Mouse (Mus musculus) stomach, embryonic 14.5 days (tissue): ENCODE measurements at regions not wholly inside any gene's neighbourhood (a gene's known extent, or its start where the extent isn't known, plus 50 kb on each side); places are given as distances from the start of the nearest gene placed in this dataset.

Source experiments
- ATAC-seq: fragments of 200-750 bp; cut with Nextera tagmentation; 2 replicates; pipeline ENCODE4 v1.8.0; 2017; ENCODE audit warnings: low read depth, moderate TSS enrichment; ENCODE audit not compliant: insufficient number of reproducible peaks, insufficient read depth, low FRiP score
- H3K27ac ChIP-seq: fragments of 300-500 bp; sonication (generic); 2 replicates; pipeline ENCODE4 v1.5.1; 2014; ENCODE audit warnings: mild to moderate bottlenecking, low read length, moderate library complexity, mixed read lengths
- H3K27me3 ChIP-seq: fragments of 300-500 bp; sonication (generic); 2 replicates; pipeline ENCODE4 v1.6.1; 2014; ENCODE audit warnings: low read length, control low read depth, mixed read lengths; ENCODE audit not compliant: control insufficient read depth, insufficient read depth
- H3K36me3 ChIP-seq: fragments of 300-500 bp; sonication (generic); 2 replicates; pipeline ENCODE4 v1.6.1; 2014; ENCODE audit warnings: mild to moderate bottlenecking, control low read depth, low read length, moderate library complexity, mixed read lengths; ENCODE audit not compliant: control insufficient read depth, insufficient read depth
- H3K4me1 ChIP-seq: fragments of 300-500 bp; sonication (generic); 2 replicates; pipeline ENCODE4 v1.6.1; 2014; ENCODE audit warnings: low read length, control low read depth, mixed read lengths; ENCODE audit not compliant: control insufficient read depth, insufficient read depth
- H3K4me2 ChIP-seq: fragments of 300-500 bp; sonication (generic); replicated peaks from 2 replicates; pipeline ENCODE4 v1.6.1; 2014; ENCODE audit warnings: low read depth, low read length, control low read depth
- H3K4me3 ChIP-seq: fragments of 300-500 bp; sonication (generic); 2 replicates; pipeline ENCODE4 v1.5.1; 2014; ENCODE audit warnings: low read depth, low read length, control low read depth
- H3K9ac ChIP-seq: fragments of 300-500 bp; sonication (generic); replicated peaks from 2 replicates; pipeline ENCODE4 v1.6.1; 2014; ENCODE audit warnings: low read depth, mild to moderate bottlenecking, control low read depth, low read length, moderate library complexity, mixed read lengths
- H3K9me3 ChIP-seq: fragments of 300-500 bp; sonication (generic); 2 replicates; pipeline ENCODE4 v1.6.1; 2016; ENCODE audit warnings: low read depth, low read length, control low read depth; ENCODE audit not compliant: control insufficient read depth
- WGBS: fragments of 180-500 bp; shearing (Covaris S2); extraction: QIAGEN DNeasy Blood & Tissue Kit; methylation state at CpG from one replicate; pipeline ENCODE4 v1.1.7; 2014; 5-methylcytosine and 5-hydroxymethylcytosine counted together

DNA sequence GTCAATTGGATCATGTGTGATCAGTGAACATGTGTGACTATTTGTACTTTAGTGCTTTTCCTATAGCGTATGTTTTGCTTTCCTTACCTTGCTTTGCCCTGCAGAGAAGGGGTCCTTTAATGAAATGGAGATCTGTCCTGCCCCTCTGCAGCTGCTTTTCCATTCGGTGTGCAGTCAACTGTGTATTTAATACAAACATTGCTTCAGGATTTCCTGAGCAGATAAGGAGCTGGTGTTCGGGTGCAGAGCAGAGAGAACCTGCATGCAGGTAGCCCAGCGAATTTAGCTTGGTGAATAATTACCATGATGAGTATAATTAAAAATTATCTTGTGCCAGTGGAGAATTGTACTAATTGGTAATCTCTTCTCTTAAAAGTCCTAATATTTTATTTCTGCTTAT is 249.4 kb downstream of the Olfr1505 start:
- 0 out of 2 replicates have a peak, but pooled peaks cover 4% of the 10 kb centered on the region for H3K4me1 ChIP-seq
- WGBS, result 40% methylated on average over 4 of the region's 4 CpGs
- no peak for ATAC-seq

DNA sequence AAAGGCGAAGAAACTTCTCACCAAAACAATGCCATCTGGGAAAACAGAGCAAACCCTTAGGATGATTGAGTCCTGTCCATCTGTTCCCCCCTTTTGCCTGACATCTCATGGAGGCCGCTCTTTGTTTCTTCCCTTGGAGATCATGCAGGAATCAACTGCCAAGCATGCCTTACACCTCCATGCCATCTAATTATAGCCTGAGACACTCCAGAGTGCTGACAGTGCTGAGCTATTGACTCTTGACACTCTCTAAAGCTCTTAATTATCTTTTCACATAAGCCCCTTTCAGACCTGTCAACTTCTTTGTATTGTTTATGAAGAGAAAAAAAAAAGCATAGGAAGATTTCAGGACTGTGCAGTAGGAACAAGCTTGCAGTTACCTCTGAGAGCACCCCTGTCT is 252.4 kb downstream of the Olfr1505 start:
- Histone ChIP-seq H3K27me3 (no peaks in the 10 kb centered on the region), H3K4me1 (0 out of 2 replicates have a peak, but pooled peaks cover 4% of the 10 kb centered on the region), H3K9me3 (no peaks in the 10 kb centered on the region), H3K36me3 (no peaks in the 10 kb centered on the region), H3K9ac (no peak overlapping the region), H3K4me3 (no peak overlapping the region), H3K27ac (no peak overlapping the region), H3K4me2 (no peak overlapping the region)
- WGBS, result 87% methylated on average over 2 of the region's 2 CpGs
- ATAC-seq, result no peak

More for the DNA sequence above, 249.4 kb downstream of the Olfr1505 start:
- H3K4me3 ChIP-seq, result no peak overlapping the region
- no peak overlapping the region for H3K9ac ChIP-seq
- H3K27me3 ChIP-seq, result no peaks in the 10 kb centered on the region
- H3K4me2 ChIP-seq, result no peak overlapping the region
- H3K36me3 ChIP-seq, result no peaks in the 10 kb centered on the region
- H3K27ac ChIP-seq, result no peak overlapping the region
- H3K9me3 ChIP-seq, result no peaks in the 10 kb centered on the region

DNA sequence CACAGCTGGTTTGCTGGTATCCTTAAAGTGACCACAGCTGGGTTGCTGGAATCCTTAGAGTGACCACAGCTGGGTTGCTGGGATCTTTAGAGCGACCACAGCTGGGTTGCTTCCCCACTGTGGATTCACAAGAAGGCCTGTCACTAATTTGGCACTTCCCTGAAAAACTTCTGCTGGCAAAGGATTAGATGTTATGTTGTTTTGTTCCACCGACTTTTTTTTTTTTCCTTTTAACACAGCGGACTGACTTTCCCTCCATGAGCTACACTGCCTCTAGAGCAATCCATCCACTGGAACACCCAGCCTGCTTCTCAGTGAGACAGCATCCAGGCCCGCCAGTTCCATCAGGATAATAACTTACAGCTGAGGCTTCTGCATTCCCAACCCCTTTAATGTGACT is 266.9 kb downstream of the Olfr1505 start:
- Histone ChIP-seq H3K9me3 (no peaks in the 10 kb centered on the region), H3K36me3 (no peaks in the 10 kb centered on the region), H3K9ac (no peak overlapping the region), H3K4me2 (no peak overlapping the region), H3K27me3 (no peaks in the 10 kb centered on the region), H3K27ac (no peak overlapping the region), H3K4me3 (no peak overlapping the region), H3K4me1 (no peaks in the 10 kb centered on the region)
- WGBS, result 18% methylated on average over 4 of the region's 4 CpGs
- peak; percentile 87; the same call in 1 of the 2 replicates for ATAC-seq

DNA sequence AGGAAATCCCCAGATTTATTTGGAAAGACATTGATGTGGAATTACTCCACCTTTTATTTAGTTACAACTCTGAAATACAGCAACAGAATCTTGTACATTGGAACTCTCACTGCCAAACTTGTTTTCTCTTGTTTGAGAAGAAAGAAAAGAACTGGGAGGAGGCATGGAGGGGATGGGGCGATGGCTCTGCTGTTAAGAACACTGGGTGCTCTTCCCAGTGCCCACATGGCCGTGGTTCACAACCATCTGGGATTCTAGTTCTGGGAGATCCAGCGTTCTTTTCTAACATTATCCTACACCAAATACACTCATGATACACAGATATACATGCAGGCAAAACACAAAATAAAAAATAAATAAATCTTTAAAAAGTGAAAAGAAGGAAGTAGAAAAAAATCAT is 267.6 kb downstream of the Olfr1505 start:
- H3K9me3 ChIP-seq, result no peaks in the 10 kb centered on the region
- H3K4me3 ChIP-seq, result no peak overlapping the region
- H3K4me2 ChIP-seq, result no peak overlapping the region
- no peaks in the 10 kb centered on the region for H3K36me3 ChIP-seq
- 72% methylated on average over 3 of the region's 3 CpGs for WGBS
- H3K4me1 ChIP-seq, result no peaks in the 10 kb centered on the region
- H3K27ac ChIP-seq, result peak overlapping the region; percentile 36; the same call in 1 of the 2 replicates
- no peak for ATAC-seq
- no peaks in the 10 kb centered on the region for H3K27me3 ChIP-seq
- no peak overlapping the region for H3K9ac ChIP-seq

DNA sequence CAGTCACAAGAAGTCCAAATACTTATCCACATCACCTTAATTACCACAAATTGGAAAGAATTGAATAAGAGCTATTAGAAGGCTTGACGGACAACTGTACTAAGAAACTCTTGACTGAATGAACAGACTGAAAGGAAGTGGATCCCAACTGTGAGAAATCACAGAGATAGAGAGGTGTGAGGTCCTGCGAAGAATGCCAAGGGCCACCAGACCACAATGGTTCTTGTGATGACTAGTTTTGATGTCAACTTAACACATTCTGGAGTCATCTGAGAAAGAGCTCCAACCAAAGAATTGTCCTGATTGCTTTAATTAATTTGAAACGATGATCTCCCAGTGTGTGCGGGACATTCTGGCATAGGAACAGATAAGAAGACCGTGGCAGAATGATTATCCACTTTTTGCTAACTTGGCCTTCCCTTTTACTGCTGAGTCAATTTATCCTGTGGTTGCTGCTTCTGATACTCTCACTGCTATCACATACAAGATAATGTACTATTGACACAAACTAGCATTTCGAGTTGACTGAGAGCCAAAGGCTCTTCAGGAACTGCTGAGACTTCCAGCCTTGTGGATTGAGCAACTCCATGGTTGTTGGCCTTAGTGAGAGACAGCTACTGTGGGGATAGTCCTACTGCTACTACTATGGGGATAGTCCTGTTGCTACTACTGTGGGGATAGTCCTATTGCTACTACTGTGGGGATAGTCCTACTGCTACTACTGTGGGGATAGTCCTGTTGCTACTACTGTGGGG is 268.5 kb downstream of the Olfr1505 start:
- no peak overlapping the region for H3K27ac ChIP-seq
- no peak overlapping the region for H3K4me2 ChIP-seq
- 87% methylated on average over 6 of the region's 6 CpGs for WGBS
- H3K27me3 ChIP-seq, result no peaks in the 10 kb centered on the region
- no peaks in the 10 kb centered on the region for H3K9me3 ChIP-seq
- H3K36me3 ChIP-seq, result no peaks in the 10 kb centered on the region
- H3K9ac ChIP-seq, result no peak overlapping the region
- no peaks in the 10 kb centered on the region for H3K4me1 ChIP-seq
- H3K4me3 ChIP-seq, result no peak overlapping the region
- no peak for ATAC-seq

DNA sequence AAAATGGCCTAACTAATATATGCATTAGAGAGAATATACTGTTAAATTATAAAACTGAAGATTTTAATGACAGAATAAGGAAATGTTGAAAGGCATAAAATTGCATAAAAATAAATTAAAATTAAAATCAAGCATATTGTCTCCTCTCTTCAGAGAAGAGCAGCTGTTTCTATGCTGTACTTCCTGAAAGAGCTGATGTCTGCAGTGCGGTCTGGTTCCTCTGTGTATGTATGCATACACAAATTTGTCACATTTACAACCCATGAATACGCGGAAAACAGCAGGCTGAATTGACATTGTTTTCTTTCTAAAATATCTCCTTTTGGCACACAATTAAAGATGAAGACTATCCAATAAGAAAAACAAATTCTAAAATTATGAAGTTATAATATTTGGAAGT is 278.5 kb downstream of the Olfr1505 start:
- 83% methylated on average over 3 of the region's 3 CpGs for WGBS
- Histone ChIP-seq H3K4me1 (no peaks in the 10 kb centered on the region), H3K27me3 (no peaks in the 10 kb centered on the region), H3K9me3 (no peaks in the 10 kb centered on the region), H3K27ac (no peak overlapping the region), H3K4me2 (no peak overlapping the region), H3K9ac (no peak overlapping the region), H3K36me3 (no peaks in the 10 kb centered on the region), H3K4me3 (no peak overlapping the region)
- ATAC-seq, result no peak

DNA sequence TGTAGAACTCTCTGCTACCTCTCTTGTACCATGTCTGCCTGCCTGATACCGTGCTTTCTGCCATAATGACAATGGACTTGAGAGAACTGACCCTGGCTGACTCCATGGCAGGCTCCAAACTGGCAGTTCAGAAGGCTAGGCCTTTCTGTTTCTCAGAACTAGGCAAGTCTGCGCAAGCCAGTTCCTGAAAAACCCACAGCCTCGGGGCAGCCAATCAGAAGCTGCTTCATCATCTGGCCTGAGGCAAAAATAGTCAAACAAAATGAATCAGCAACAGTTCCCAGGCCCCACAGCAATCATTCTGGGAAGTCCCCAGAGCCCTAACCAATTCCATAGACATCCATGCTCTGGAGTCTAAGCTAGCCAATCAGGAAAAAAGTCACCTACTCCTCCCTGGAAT is 284.5 kb downstream of the Olfr1505 start:
- no peak overlapping the region for H3K9ac ChIP-seq
- 86% methylated on average over 3 of the region's 3 CpGs for WGBS

DNA sequence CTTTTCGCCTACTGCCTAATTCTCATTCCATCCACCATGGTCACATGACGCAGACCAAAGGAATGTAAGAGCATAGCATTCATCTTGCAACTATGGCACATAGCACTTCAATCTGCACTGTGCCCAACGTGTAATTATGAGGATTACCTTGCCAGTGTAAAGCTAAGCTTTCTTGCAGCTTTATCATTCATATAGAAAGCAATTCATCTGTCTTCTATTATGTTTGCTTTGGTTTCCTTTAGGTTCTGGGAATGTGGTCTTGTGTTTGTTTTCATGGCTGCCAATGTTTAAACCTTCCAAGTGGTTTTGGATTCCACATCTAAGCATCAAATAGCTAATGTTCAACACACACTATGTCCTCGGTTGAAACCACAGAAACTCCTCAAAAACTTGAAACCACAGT is 307.2 kb downstream of the Olfr1505 start:
- H3K4me1 ChIP-seq, result no peaks in the 10 kb centered on the region
- H3K4me2 ChIP-seq, result no peak overlapping the region
- H3K4me3 ChIP-seq, result no peak overlapping the region
- no peaks in the 10 kb centered on the region for H3K27me3 ChIP-seq
- no peak overlapping the region for H3K9ac ChIP-seq
- H3K36me3 ChIP-seq, result no peaks in the 10 kb centered on the region
- 39% methylated on average over 4 of the region's 4 CpGs for WGBS
- no peaks in the 10 kb centered on the region for H3K9me3 ChIP-seq
- no peak overlapping the region for H3K27ac ChIP-seq
- ATAC-seq, result no peak

More for the DNA sequence above, 284.5 kb downstream of the Olfr1505 start:
- H3K4me1 ChIP-seq, result no peaks in the 10 kb centered on the region
- no peaks in the 10 kb centered on the region for H3K36me3 ChIP-seq
- H3K27ac ChIP-seq, result no peak overlapping the region
- H3K9me3 ChIP-seq, result no peaks in the 10 kb centered on the region
- no peak for ATAC-seq
- H3K4me2 ChIP-seq, result no peak overlapping the region
- H3K27me3 ChIP-seq, result no peaks in the 10 kb centered on the region
- no peak overlapping the region for H3K4me3 ChIP-seq
